Mouse (Mus musculus): ENCODE measurements around the gene D17Wsu92e. TPM values are rescaled to one million over a fixed set of nuclear protein-coding genes. Genes with fewer than 3 reads are reported as not detected.

The D17Wsu92e gene
- polyA plus RNA-seq, 1 experiment = 68.6 TPM

- no peak for TF ChIP-seq POLR2A (IDR thresholded peaks at IDR 0.05; ENCODE audit: low read depth, low read length)
- no peak for TF ChIP-seq CTCF (IDR thresholded peaks at IDR 0.05; ENCODE audit: borderline replicate concordance, insufficient read depth, low read length)
- H3K4me1 ChIP-seq (ENCODE audit: control insufficient read depth, insufficient read depth, low read length) = no peaks in the 10 kb centered on the region
- no peak overlapping the region for H3K4me3 ChIP-seq (ENCODE audit: insufficient read depth, low read length)
- no peak overlapping the region for H3K27ac ChIP-seq (ENCODE audit: insufficient read depth, low read length)
Observed at GRCm38 (mm10) chr17:27732152-27732551, 88.3 kb downstream of the D17Wsu92e start.

- Histone ChIP-seq H3K27ac (ENCODE audit: insufficient read depth, low read length) (no peak within 1 kb of the TSS), H3K4me3 (ENCODE audit: insufficient read depth, low read length) (no peak within 1 kb of the TSS), H3K4me1 (ENCODE audit: control insufficient read depth, insufficient read depth, low read length) (no peaks in the 10 kb centered on the region)
- TF ChIP-seq POLR2A (IDR thresholded peaks at IDR 0.05; ENCODE audit: low read depth, low read length) = no peak
- no peak for TF ChIP-seq CTCF (IDR thresholded peaks at IDR 0.05; ENCODE audit: borderline replicate concordance, insufficient read depth, low read length)
Observed at GRCm38 (mm10) chr17:27728770-27729169, 91.7 kb downstream of the D17Wsu92e start, which contains the start of gene Spdef. Gene Spdef (minus strand): TSS chr17:27728955.

GRCm38 (mm10) chr17:27726527-27726926 lies 93.9 kb downstream of the D17Wsu92e start:
- no peak overlapping the region for H3K4me3 ChIP-seq (ENCODE audit: insufficient read depth, low read length)
- no peak overlapping the region for H3K27ac ChIP-seq (ENCODE audit: insufficient read depth, low read length)
- no peaks in the 10 kb centered on the region for H3K4me1 ChIP-seq (ENCODE audit: control insufficient read depth, insufficient read depth, low read length)
- TF ChIP-seq CTCF (IDR thresholded peaks at IDR 0.05; ENCODE audit: borderline replicate concordance, insufficient read depth, low read length) (no peak), POLR2A (IDR thresholded peaks at IDR 0.05; ENCODE audit: low read depth, low read length) (no peak)

- TF ChIP-seq CTCF (IDR thresholded peaks at IDR 0.05; ENCODE audit: borderline replicate concordance, insufficient read depth, low read length) (no peak), POLR2A (IDR thresholded peaks at IDR 0.05; ENCODE audit: low read depth, low read length) (no peak)
- no peak overlapping the region for H3K27ac ChIP-seq (ENCODE audit: insufficient read depth, low read length)
- H3K4me1 ChIP-seq (ENCODE audit: control insufficient read depth, insufficient read depth, low read length) = no peaks in the 10 kb centered on the region
- no peak overlapping the region for H3K4me3 ChIP-seq (ENCODE audit: insufficient read depth, low read length)
Observed at GRCm38 (mm10) chr17:27725412-27725811, 95.0 kb downstream of the D17Wsu92e start.

GRCm38 (mm10) chr17:27725011-27725410 lies 95.4 kb downstream of the D17Wsu92e start:
- Histone ChIP-seq H3K4me3 (ENCODE audit: insufficient read depth, low read length) (no peak overlapping the region), H3K4me1 (ENCODE audit: control insufficient read depth, insufficient read depth, low read length) (no peaks in the 10 kb centered on the region), H3K27ac (ENCODE audit: insufficient read depth, low read length) (no peak overlapping the region)
- TF ChIP-seq CTCF (IDR thresholded peaks at IDR 0.05; ENCODE audit: borderline replicate concordance, insufficient read depth, low read length) = no peak
- TF ChIP-seq POLR2A (IDR thresholded peaks at IDR 0.05; ENCODE audit: low read depth, low read length) = no peak

GRCm38 (mm10) chr17:27724327-27724726 lies 96.1 kb downstream of the D17Wsu92e start:
- Histone ChIP-seq H3K4me3 (ENCODE audit: insufficient read depth, low read length) (no peak overlapping the region), H3K4me1 (ENCODE audit: control insufficient read depth, insufficient read depth, low read length) (no peaks in the 10 kb centered on the region), H3K27ac (ENCODE audit: insufficient read depth, low read length) (no peak overlapping the region)
- TF ChIP-seq POLR2A (IDR thresholded peaks at IDR 0.05; ENCODE audit: low read depth, low read length) = no peak
- TF ChIP-seq CTCF (IDR thresholded peaks at IDR 0.05; ENCODE audit: borderline replicate concordance, insufficient read depth, low read length) = no peak

GRCm38 (mm10) chr17:27721125-27721664 lies 99.3 kb downstream of the D17Wsu92e start:
- no peak overlapping the region for H3K27ac ChIP-seq (ENCODE audit: insufficient read depth, low read length)

GRCm38 (mm10) chr17:27720326-27720725 lies 100.1 kb downstream of the D17Wsu92e start:
- Histone ChIP-seq H3K4me3 (ENCODE audit: insufficient read depth, low read length) (no peak overlapping the region), H3K4me1 (ENCODE audit: control insufficient read depth, insufficient read depth, low read length) (no peaks in the 10 kb centered on the region), H3K27ac (ENCODE audit: insufficient read depth, low read length) (no peak overlapping the region)
- no peak for TF ChIP-seq CTCF (IDR thresholded peaks at IDR 0.05; ENCODE audit: borderline replicate concordance, insufficient read depth, low read length)

More at GRCm38 (mm10) chr17:27721125-27721664, 99.3 kb downstream of the D17Wsu92e start:
- H3K4me3 ChIP-seq (ENCODE audit: insufficient read depth, low read length) = no peak overlapping the region
- no peaks in the 10 kb centered on the region for H3K4me1 ChIP-seq (ENCODE audit: control insufficient read depth, insufficient read depth, low read length)
- TF ChIP-seq POLR2A (IDR thresholded peaks at IDR 0.05; ENCODE audit: low read depth, low read length) (no peak), CTCF (IDR thresholded peaks at IDR 0.05; ENCODE audit: borderline replicate concordance, insufficient read depth, low read length) (no peak)

GRCm38 (mm10) chr17:27719663-27720062 lies 100.8 kb downstream of the D17Wsu92e start:
- Histone ChIP-seq H3K4me3 (ENCODE audit: insufficient read depth, low read length) (no peak overlapping the region), H3K27ac (ENCODE audit: insufficient read depth, low read length) (no peak overlapping the region), H3K4me1 (ENCODE audit: control insufficient read depth, insufficient read depth, low read length) (no peaks in the 10 kb centered on the region)
- no peak for TF ChIP-seq CTCF (IDR thresholded peaks at IDR 0.05; ENCODE audit: borderline replicate concordance, insufficient read depth, low read length)

GRCm38 (mm10) chr17:27718250-27718649 lies 102.2 kb downstream of the D17Wsu92e start:
- Histone ChIP-seq H3K27ac (ENCODE audit: insufficient read depth, low read length) (no peak overlapping the region), H3K4me1 (ENCODE audit: control insufficient read depth, insufficient read depth, low read length) (no peaks in the 10 kb centered on the region), H3K4me3 (ENCODE audit: insufficient read depth, low read length) (no peak overlapping the region)
- TF ChIP-seq CTCF (IDR thresholded peaks at IDR 0.05; ENCODE audit: borderline replicate concordance, insufficient read depth, low read length) = no peak
- TF ChIP-seq POLR2A (IDR thresholded peaks at IDR 0.05; ENCODE audit: low read depth, low read length) = no peak

- H3K27ac ChIP-seq (ENCODE audit: insufficient read depth, low read length) = no peak overlapping the region
Observed at GRCm38 (mm10) chr17:27716804-27717203, 103.6 kb downstream of the D17Wsu92e start.

More at GRCm38 (mm10) chr17:27716804-27717203, 103.6 kb downstream of the D17Wsu92e start:
- Histone ChIP-seq H3K4me1 (ENCODE audit: control insufficient read depth, insufficient read depth, low read length) (no peaks in the 10 kb centered on the region), H3K4me3 (ENCODE audit: insufficient read depth, low read length) (no peak overlapping the region)
- TF ChIP-seq CTCF (IDR thresholded peaks at IDR 0.05; ENCODE audit: borderline replicate concordance, insufficient read depth, low read length) (no peak), POLR2A (IDR thresholded peaks at IDR 0.05; ENCODE audit: low read depth, low read length) (no peak)
